Mouse (Mus musculus) gastrocnemius, postnatal 10 days (tissue): ENCODE measurements at regions not wholly inside any gene's neighbourhood (a gene's known extent, or its start where the extent isn't known, plus 50 kb on each side); places are given as distances from the start of the nearest gene placed in this dataset.
A peak's percentile ranks its signal among the peaks of the same experiment; 100 is the strongest.

Experiments used
- DNase-seq: peaks from one replicate; pipeline ENCODE4 v3.0.0; 2021; ENCODE audit warnings: mixed read lengths

- no peak for DNase-seq
Observed at GRCm38 (mm10) chr16:7863406-7863805, 561.5 kb downstream of the Tmem114 start.

GRCm38 (mm10) chr16:7839139-7839538 lies 585.8 kb downstream of the Tmem114 start:
- DNase-seq, result no peak

- no peak for DNase-seq
Observed at GRCm38 (mm10) chr16:7831142-7831541, 593.8 kb downstream of the Tmem114 start.

GRCm38 (mm10) chr16:7829939-7830650 lies 594.8 kb downstream of the Tmem114 start:
- DNase-seq, result no peak

- no peak for DNase-seq
Observed at GRCm38 (mm10) chr16:7801161-7801560, 623.8 kb downstream of the Tmem114 start.

GRCm38 (mm10) chr16:7797176-7797786 lies 627.7 kb downstream of the Tmem114 start:
- DNase-seq, result no peak

GRCm38 (mm10) chr16:7795561-7795960 lies 629.4 kb downstream of the Tmem114 start:
- DNase-seq, result no peak

GRCm38 (mm10) chr16:7792521-7792920 lies 632.4 kb downstream of the Tmem114 start:
- DNase-seq, result no peak

- peak; percentile 10 for DNase-seq
Observed at GRCm38 (mm10) chr16:7790260-7790659, 634.7 kb downstream of the Tmem114 start.

- DNase-seq, result no peak
Observed at GRCm38 (mm10) chr16:7788209-7788608, 636.7 kb downstream of the Tmem114 start.

GRCm38 (mm10) chr16:7781506-7781905 lies 643.4 kb downstream of the Tmem114 start:
- no peak for DNase-seq

GRCm38 (mm10) chr16:7775635-7776034 lies 649.3 kb downstream of the Tmem114 start:
- no peak for DNase-seq

GRCm38 (mm10) chr16:7768433-7768832 lies 656.5 kb downstream of the Tmem114 start:
- no peak for DNase-seq

- DNase-seq, result no peak
Observed at GRCm38 (mm10) chr16:7767691-7768090, 657.2 kb downstream of the Tmem114 start.

- DNase-seq, result no peak
Observed at GRCm38 (mm10) chr16:7764383-7764782, 660.6 kb downstream of the Tmem114 start.

GRCm38 (mm10) chr16:7728186-7728585 lies 696.8 kb downstream of the Tmem114 start:
- peak; percentile 34 for DNase-seq

GRCm38 (mm10) chr16:7725225-7725624 lies 699.7 kb downstream of the Tmem114 start:
- no peak for DNase-seq

GRCm38 (mm10) chr16:7701471-7701870 lies 723.5 kb downstream of the Tmem114 start:
- peak; percentile 23 for DNase-seq

- DNase-seq, result no peak
Observed at GRCm38 (mm10) chr16:7685484-7685883, 739.5 kb downstream of the Tmem114 start.

- DNase-seq, result no peak
Observed at GRCm38 (mm10) chr16:7666096-7666495, 758.8 kb downstream of the Tmem114 start.

GRCm38 (mm10) chr16:7658133-7658532 lies 766.8 kb downstream of the Tmem114 start:
- DNase-seq, result no peak

GRCm38 (mm10) chr16:7654451-7654850 lies 770.5 kb downstream of the Tmem114 start:
- DNase-seq, result no peak

GRCm38 (mm10) chr16:7649771-7650170 lies 775.2 kb downstream of the Tmem114 start:
- no peak for DNase-seq

GRCm38 (mm10) chr16:7647275-7647926 lies 777.5 kb downstream of the Tmem114 start:
- DNase-seq, result no peak
